Mouse (Mus musculus) layer of hippocampus, adult 2 months (tissue): ENCODE results near the gene Lgals1. TPM values are rescaled to one million over a fixed set of nuclear protein-coding genes. Genes with fewer than 3 reads are reported as not detected.

ENCODE experiments used
- DNase-seq, 2 experiments: peaks; one replicate each; pipeline ENCODE4 v3.0.0; 2022; ENCODE audit warnings: low spot score in 2 of 2
- H3K27ac ChIP-seq: fragments of 200-600 bp; 2 replicates; pipeline ENCODE4 v1.8.1; 2022
- H3K4me3 ChIP-seq: fragments of 200-600 bp; 2 replicates; pipeline ENCODE4 v1.8.1; 2022; ENCODE audit warnings: mild to moderate bottlenecking
- CTCF ChIP-seq: fragments of 200-600 bp; conservative IDR thresholded peaks from 2 replicates; pipeline ENCODE4 v1.8.1; 2022; ENCODE audit warnings: antibody characterized with exemption, mild to moderate bottlenecking, moderate library complexity
- total RNA-seq, 2 experiments: library from RNA; stranded (reverse); gene quantifications; 2 replicates each; pipeline ENCODE4 v1.2.3; 2021

Lgals1 gene
- total RNA-seq, 2 experiments from 2014 or later = 18.9 to 20.2 TPM

DNA sequence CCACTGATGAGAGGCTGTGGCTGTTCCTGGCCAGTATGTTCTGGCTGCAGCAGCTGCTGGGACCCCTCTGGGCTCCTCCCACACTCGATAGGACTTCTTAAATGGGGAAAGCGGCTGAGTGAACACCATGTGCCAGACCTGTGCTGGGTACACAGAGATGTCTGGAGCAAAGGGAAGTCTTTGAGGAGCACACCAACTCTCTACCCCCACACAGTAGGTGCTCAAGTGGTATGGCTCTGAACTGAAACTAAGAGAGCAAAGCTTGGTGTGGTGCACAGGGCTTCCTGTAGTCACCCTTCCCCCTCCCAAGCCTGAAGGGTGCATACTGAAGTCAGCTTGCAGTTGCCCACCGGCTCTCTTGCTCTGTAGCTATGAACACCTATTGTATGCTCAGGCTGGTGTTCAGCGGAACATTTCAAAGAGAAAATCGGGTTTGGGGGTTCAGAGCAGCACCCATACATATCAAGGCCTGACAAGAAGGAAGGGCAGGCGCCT lies 28.0 kb upstream of the Lgals1 start:
- no peak for TF ChIP-seq CTCF
- peak overlapping the region; percentile 64; the same call in 1 of the 2 replicates for H3K27ac ChIP-seq
- no peak for DNase-seq
- H3K4me3 ChIP-seq = no peak overlapping the region

DNA sequence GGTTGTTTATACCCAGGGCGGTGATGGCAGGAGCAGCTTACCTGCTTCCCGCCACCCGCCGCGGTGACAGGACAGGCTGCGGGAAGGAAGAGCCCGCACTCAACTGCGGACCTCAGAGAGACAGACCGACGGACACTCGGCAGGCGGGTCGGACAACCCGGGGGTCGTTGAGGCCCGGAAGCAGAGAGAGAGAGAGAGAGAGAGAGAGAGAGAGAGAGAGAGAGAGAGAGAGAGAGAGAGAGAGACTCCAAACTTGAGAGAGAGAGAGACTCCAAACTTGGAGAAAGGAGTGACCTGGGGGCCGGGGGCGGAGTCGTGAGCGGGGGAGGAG lies 27.2 kb upstream of the Lgals1 start, which contains the start of gene Gm49510:
Gene Gm49510, plus strand, starts transcription at position 259 of the 331 bp plus-strand sequence.
- H3K27ac ChIP-seq = peak within 1 kb of the TSS; percentile 93

DNA sequence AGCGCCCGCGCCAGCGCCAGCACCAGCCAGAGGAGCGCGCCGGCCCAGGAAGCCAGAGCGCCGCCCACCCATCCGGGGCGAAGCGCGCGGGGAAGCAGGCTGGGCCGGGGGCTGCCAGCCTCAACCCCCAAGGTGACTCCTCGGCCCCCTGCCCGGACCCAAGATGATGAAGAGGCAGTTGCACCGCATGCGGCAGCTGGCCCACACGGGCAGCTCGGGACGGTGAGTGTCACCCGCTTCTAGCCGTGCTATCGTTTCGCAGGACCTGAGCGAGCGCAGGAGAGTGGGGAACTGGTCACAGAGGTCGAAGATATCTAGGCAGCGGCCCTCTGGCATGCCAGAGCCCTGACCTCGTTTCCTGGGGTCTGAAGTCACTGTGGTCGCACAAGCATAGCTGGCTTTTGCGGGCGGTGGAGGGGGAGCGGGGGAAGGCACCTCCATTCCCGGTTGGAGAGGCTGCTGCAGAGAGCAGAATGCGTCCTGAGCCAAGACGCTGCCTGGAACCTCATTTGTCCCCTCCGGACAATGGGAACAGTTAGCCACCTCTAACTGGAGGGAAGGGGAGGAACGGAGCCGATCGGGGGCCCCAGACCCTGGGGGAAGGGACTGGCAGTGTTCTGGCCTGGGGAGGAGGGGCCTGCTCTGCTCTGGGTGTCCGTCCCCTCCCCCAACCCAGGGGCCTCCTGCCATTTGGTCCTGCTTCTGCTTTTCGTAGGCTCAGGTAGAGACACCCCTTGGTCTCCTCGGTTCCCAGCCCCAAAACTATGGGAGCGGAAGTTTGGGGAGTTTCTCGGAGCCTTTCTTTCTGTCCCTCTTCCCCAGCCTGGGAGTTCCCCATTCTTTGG lies 26.6 kb upstream of the Lgals1 start, which contains the start of gene Sh3bp1:
Gene Sh3bp1, plus strand, starts transcription at position 29 of the 845 bp plus-strand sequence.
- TF ChIP-seq CTCF = no peak
- peak in 1 of 2 experiments; percentile 57 for DNase-seq
- H3K4me3 ChIP-seq = peak within 1 kb of the TSS; percentile 87
- H3K27ac ChIP-seq = peak within 1 kb of the TSS; percentile 93

More for the DNA sequence above, 27.2 kb upstream of the Lgals1 start, which contains the start of gene Gm49510:
- no peak for TF ChIP-seq CTCF
- no peak for DNase-seq
- peak within 1 kb of the TSS; percentile 87 for H3K4me3 ChIP-seq

DNA sequence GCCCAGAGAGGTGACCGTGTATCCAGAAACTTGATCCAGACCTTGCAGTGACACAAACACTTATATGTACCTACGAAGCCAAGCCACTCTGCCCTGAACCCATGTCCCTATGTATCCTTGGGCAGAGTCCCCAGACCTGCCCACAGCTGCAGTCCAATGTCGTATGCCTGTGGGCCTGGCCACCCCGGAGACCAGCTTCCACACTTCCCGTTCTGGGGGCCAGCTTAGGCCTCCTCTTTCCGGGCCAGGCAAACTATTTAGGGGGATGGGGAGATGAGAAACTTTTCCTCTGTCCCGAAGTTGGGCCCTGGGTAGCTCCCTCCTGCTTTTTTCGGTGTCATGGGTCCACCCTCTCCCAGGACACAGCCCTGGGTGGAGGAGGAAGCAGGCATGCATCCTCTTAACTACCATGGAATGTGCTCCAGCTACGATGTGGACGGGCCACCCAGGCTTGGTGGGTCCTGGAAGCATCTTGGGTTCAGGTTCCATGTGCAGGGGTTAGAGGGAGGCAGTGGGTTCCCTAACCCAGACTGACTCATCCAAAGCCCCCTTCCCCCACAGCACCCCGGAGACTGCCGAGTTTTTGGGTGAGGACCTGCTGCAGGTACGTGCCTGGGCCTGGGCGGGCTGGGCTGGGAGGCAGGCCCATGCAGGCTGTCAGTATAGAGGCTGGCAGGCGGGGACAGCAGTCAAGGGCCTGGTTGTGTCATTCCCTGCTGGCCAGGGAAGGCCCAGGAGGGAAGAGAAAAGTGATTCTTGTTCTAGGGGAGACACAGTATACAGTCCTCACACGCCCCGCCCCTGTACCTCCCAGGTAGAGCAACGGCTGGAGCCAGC lies 25.7 kb upstream of the Lgals1 start:
- no peak for DNase-seq
- no peak for TF ChIP-seq CTCF
- Histone ChIP-seq H3K4me3 (peak overlapping the region; percentile 87), H3K27ac (peak overlapping the region; percentile 93)

DNA sequence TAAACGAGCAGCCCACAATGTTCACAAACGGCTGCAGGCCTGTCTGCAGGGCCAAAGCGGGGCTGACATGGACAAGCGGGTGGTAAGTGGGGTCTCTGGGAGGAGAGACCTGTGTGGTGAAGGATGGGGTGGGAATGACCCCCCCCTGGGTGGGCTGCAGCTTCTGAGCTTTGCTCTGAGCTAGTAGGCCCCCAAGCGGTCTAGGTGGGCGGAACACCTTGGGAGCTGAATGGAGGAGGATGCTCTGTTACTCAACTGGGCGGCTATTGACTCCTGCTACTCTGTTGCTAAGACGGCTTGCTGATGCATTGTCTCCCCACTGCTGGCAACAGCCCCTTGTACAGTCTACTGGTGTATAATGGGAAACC lies 25.1 kb upstream of the Lgals1 start:
- no peak; the same call in 1 of the 2 replicates for TF ChIP-seq CTCF
- Histone ChIP-seq H3K4me3 (peak overlapping the region; percentile 87; the same call in 1 of the 2 replicates), H3K27ac (no peak overlapping the region)
- DNase-seq = no peak

DNA sequence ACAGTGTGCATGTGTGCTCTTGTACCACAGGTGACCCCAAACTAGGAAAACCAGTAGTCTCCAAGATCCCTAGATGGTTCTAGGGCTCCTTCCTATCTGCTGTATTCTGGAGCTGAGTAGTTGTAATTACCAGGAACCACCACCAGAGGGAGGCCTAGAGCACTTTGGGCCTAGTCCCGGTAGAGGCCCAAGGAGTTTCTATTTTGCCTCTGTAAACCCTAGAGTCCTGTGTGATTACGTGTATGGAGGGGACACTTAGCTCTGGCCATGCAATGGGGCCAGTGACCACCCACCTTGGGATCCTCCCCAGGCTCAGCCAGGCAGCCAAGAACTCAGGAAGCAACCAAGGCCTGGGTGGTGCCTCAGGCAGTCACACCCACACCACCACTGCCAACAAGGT lies 23.3 kb upstream of the Lgals1 start:
- H3K4me3 ChIP-seq = no peak overlapping the region; the same call in 1 of the 2 replicates
- peak; percentile 98 for TF ChIP-seq CTCF
- DNase-seq = peak; percentile 83 to 92
- H3K27ac ChIP-seq = no peak overlapping the region

DNA sequence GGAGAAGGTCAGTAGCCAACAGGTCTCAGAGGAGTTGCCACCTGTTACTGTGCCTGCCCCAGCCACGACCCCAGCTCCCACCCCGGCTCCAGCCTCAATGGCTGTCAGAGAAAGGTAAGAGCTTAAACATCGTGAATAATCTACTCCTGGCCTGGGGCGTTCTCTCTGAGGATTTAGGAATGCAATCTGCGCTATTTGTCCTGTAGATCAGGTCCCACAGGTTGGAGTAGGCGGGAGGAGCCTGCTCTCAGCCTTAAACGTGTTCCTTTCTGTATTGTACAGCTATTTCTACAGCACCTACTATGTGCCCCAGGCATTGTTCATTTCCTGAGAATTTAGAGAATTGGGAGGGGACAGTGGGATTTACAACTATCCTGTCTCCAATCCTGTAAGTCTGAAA lies 18.1 kb upstream of the Lgals1 start:
- no peak for DNase-seq
- TF ChIP-seq CTCF = no peak
- Histone ChIP-seq H3K4me3 (no peak overlapping the region), H3K27ac (no peak overlapping the region)

DNA sequence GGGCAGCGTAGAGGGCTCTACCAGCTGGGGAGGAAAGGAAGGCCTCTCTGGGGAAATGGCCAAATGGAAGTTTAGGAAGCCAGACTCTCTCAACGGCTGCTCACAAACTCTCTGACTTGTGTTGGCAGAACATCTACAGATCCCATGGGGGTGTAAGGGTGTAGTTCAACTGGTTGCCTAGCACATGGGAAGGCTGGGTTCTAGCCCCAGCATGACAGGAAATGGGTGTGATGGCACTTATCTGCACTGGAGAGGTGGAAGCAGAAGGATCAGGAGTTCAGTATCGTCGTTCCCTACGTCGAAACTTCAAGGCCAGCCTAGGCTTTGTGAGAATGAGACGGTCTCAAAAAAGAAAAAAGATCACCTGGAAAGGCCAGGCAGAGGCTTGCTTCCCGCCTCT lies 17.5 kb upstream of the Lgals1 start:
- no peak overlapping the region for H3K4me3 ChIP-seq
- H3K27ac ChIP-seq = no peak overlapping the region
- no peak for TF ChIP-seq CTCF
- DNase-seq = no peak

DNA sequence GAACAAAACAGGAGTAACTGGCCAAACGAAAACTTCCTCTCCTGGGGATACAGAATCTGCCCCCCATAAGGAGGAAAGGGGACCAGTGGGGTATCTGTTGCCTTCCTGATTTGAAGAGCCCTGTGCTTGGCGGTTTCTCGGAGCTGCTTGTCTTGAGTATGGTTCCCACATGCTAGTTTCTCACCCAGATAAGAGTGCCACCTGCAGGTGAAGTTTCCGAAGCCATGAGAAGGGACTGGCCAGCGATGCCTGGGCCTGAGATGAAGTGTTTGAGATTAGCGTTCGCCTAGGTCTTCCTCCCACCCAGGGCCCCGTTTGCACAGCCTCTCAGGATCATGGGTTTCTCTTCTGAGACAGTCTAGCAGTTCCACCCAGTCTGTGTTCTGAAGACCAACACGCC lies 14.5 kb upstream of the Lgals1 start:
- TF ChIP-seq CTCF = peak; percentile 67
- H3K4me3 ChIP-seq = no peak overlapping the region
- H3K27ac ChIP-seq = no peak overlapping the region
- DNase-seq = no peak

DNA sequence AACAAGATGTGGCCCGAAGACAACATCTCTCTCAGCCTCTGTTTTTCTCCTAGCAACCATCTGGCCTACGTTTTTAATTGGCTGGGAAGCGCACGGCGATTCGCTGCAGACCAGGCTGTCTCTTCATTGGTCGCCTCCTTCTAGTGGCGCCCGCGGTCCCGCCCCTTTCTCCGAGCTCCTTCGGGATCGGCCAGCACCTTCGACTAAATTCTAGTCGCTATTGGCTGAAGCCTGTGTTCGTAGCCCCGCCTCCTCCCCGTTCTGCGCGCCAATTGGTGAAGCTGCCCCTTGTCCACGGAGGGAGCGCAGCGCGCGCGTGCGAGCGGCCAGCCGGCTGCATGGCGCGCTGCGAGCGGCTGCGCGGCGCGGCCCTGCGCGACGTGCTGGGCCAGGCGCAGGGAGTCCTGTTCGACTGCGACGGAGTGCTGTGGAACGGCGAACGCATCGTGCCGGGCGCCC lies 12.9 kb upstream of the Lgals1 start, which contains the start of gene Pdxp:
Gene Pdxp, plus strand, starts transcription at position 288 of the 459 bp plus-strand sequence.
- Histone ChIP-seq H3K27ac (peak within 1 kb of the TSS; percentile 96), H3K4me3 (peak within 1 kb of the TSS; percentile 80)
- peak; percentile 96 to 98 for DNase-seq
- TF ChIP-seq CTCF = no peak

DNA sequence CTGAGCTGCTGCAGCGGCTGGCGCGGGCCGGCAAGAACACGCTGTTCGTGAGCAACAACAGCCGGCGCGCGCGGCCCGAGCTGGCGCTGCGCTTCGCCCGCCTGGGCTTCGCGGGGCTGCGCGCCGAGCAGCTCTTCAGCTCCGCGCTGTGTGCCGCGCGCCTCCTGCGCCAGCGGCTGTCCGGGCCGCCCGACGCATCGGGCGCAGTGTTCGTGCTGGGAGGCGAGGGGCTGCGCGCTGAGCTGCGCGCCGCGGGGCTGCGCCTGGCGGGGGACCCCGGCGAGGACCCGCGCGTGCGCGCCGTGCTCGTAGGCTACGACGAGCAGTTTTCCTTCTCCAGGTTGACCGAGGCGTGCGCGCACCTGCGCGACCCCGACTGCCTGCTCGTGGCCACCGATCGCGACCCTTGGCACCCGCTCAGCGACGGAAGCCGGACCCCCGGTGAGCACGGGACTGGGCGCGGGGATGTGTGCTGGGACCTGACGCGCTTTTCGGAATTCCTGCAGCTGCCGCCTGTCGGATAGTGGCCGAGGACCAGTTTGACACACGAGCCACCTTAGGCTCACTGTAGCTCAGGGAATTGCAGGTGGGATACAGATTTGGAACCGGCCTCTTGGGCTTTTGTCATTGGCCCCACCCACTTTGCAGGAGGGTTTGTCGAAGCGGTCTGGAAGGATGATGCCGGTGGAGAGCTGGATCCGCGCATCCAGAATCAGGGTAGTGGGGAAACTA lies 12.3 kb upstream of the Lgals1 start:
- Histone ChIP-seq H3K27ac (peak overlapping the region; percentile 96), H3K4me3 (peak overlapping the region; percentile 80)
- peak in 1 of 2 experiments; percentile 51 for DNase-seq
- no peak for TF ChIP-seq CTCF
